ENCODE assay signal across 9 mouse cellular contexts in genomic region chr13:92960031-92960430, GRCm38 (mm10).
DNase-seq lines count a peak whose midpoint lies in the region; ATAC-seq lines count a peak whose summit lies in the region.
"Had no signal": no experiment of that assay in that cellular context is flagged by ENCODE, and none has a peak within 500 bp of the region (broad histone marks: within the 10 kb centered on the region; RNA-seq: fewer than 3 reads in every experiment).

No protein-coding gene starts in this region.

- no peaks in the 10 kb centered on the region for H3K27me3 ChIP-seq in forebrain, embryonic 15.5 days
- no peaks in the 10 kb centered on the region for H3K27me3 ChIP-seq in forebrain, embryonic 10.5 days (ENCODE audit: poor library complexity, severe bottlenecking)
- H3K27me3 ChIP-seq in heart, embryonic 15.5 days: no peaks in the 10 kb centered on the region
- H3K27me3 ChIP-seq in midbrain, embryonic 13.5 days: no peaks in the 10 kb centered on the region

- H3K4me3 ChIP-seq in forebrain, embryonic 15.5 days: no peak overlapping the region
- H3K4me3 ChIP-seq in forebrain, embryonic 10.5 days: no peak overlapping the region
- no peak overlapping the region for H3K4me3 ChIP-seq in heart, embryonic 15.5 days
- no peak overlapping the region for H3K4me3 ChIP-seq in midbrain, embryonic 13.5 days (replicated peaks)

- intact Hi-C loops in gastrocnemius, postnatal 14 days (cut with DNase I; ENCODE audit: low total_unique reads): no loop called here

- H3K9me3 ChIP-seq in forebrain, embryonic 15.5 days: no peaks in the 10 kb centered on the region
- no peaks in the 10 kb centered on the region for H3K9me3 ChIP-seq in forebrain, embryonic 10.5 days
- H3K9me3 ChIP-seq in heart, embryonic 15.5 days (replicated peaks): no peaks in the 10 kb centered on the region
- no peaks in the 10 kb centered on the region for H3K9me3 ChIP-seq in midbrain, embryonic 13.5 days

- 55% methylated on average over 4 of the region's 4 CpGs for WGBS in forebrain, embryonic 15.5 days
- whole genome bisulfite sequencing in forebrain, embryonic 10.5 days: 75% methylated on average over 4 of the region's 4 CpGs
- WGBS in heart, embryonic 15.5 days: 20% methylated on average over 4 of the region's 4 CpGs
- 57% methylated on average over 4 of the region's 4 CpGs for WGBS in midbrain, embryonic 13.5 days

- H3K27ac ChIP-seq in forebrain, embryonic 15.5 days (replicated peaks): no peak overlapping the region
- H3K27ac ChIP-seq in forebrain, embryonic 10.5 days: no peak overlapping the region
- 0 out of 2 replicates have a peak overlapping the region, but pooled peaks have one; percentile 21 for H3K27ac ChIP-seq in heart, embryonic 15.5 days
- H3K27ac ChIP-seq in midbrain, embryonic 13.5 days: no peak overlapping the region

- ATAC-seq in forebrain, embryonic 15.5 days (replicated peaks): peak; percentile 60; the same call in 1 of the 2 replicates
- peak; percentile 72 for ATAC-seq in heart, embryonic 15.5 days (replicated peaks; ENCODE audit: insufficient number of reproducible peaks, insufficient read depth, low FRiP score, low read depth)
- ATAC-seq in midbrain, embryonic 13.5 days: 0 out of 2 replicates have a peak, but pooled peaks have one; percentile 40
- no peak for ATAC-seq in megakaryocyte-erythroid progenitor cell, adult 5-6 weeks (replicated peaks; ENCODE audit: low FRiP score, low TSS enrichment, poor library complexity, severe bottlenecking)

- H3K4me1 ChIP-seq in forebrain, embryonic 15.5 days: no peaks in the 10 kb centered on the region
- H3K4me1 ChIP-seq in forebrain, embryonic 10.5 days: peaks cover 4% of the 10 kb centered on the region; the same call in 1 of the 2 replicates
- peaks cover 13% of the 10 kb centered on the region for H3K4me1 ChIP-seq in heart, embryonic 15.5 days (replicated peaks)
- no peaks in the 10 kb centered on the region for H3K4me1 ChIP-seq in midbrain, embryonic 13.5 days (replicated peaks)

- H3K4me2 ChIP-seq in forebrain, embryonic 15.5 days (replicated peaks): no peak overlapping the region
- H3K4me2 ChIP-seq in heart, embryonic 15.5 days: 0 out of 2 replicates have a peak overlapping the region, but pooled peaks have one; percentile 13
- H3K4me2 ChIP-seq in midbrain, embryonic 13.5 days (replicated peaks): no peak overlapping the region

- H3K36me3 ChIP-seq in forebrain, embryonic 15.5 days: no peaks in the 10 kb centered on the region
- H3K36me3 ChIP-seq in forebrain, embryonic 10.5 days (replicated peaks): no peaks in the 10 kb centered on the region
- H3K36me3 ChIP-seq in heart, embryonic 15.5 days: no peaks in the 10 kb centered on the region
- no peaks in the 10 kb centered on the region for H3K36me3 ChIP-seq in midbrain, embryonic 13.5 days

- H3K9ac ChIP-seq in forebrain, embryonic 15.5 days (replicated peaks): no peak overlapping the region
- H3K9ac ChIP-seq in heart, embryonic 15.5 days: no peak overlapping the region
- H3K9ac ChIP-seq in midbrain, embryonic 13.5 days (replicated peaks): no peak overlapping the region

- DNase-seq in forebrain, embryonic 10.5 days (ENCODE audit: extremely low spot score, low spot score): no peak
- DNase-seq in ZHBTc4 (ENCODE audit: low read depth, low spot score): peak; percentile 14
- DNase-seq in gastrocnemius, postnatal 14 days: no peak
- no peak for DNase-seq in lung, postnatal 25 days (ENCODE audit: low spot score)
- DNase-seq: cerebellum, postnatal 36 days had no signal
